Mouse (Mus musculus) G1E (cell line): ENCODE data around the gene Rreb1. TPM values are rescaled to one million over a fixed set of nuclear protein-coding genes. Genes with fewer than 3 reads are reported as not detected.

Experiments used
- ATAC-seq: 2 replicates; pipeline ENCODE4 v1.8.0; 2016; ENCODE audit warnings: mild to moderate bottlenecking; ENCODE audit not compliant: insufficient number of reproducible peaks, poor library complexity, low FRiP score, severe bottlenecking; ENCODE audit errors: extremely low read depth
- DNase-seq: peaks from one replicate; pipeline ENCODE4 v3.0.0; 2012; ENCODE audit warnings: low spot score
- H3K27me3 ChIP-seq: 2 replicates; pipeline ENCODE4 v1.6.1; 2012; ENCODE audit warnings: mild to moderate bottlenecking, low read length, inconsistent platforms; ENCODE audit not compliant: insufficient read depth
- H3K36me3 ChIP-seq: replicated peaks from 2 replicates; pipeline ENCODE3; 2012; ENCODE audit warnings: mild to moderate bottlenecking, inconsistent platforms
- H3K4me1 ChIP-seq: 2 replicates; pipeline ENCODE4 v1.6.1; 2012; ENCODE audit warnings: low read depth, low read length, inconsistent platforms, mixed read lengths; ENCODE audit not compliant: insufficient read depth
- H3K4me3 ChIP-seq: 2 replicates; pipeline ENCODE4 v1.5.1; 2012; ENCODE audit warnings: low read depth, mild to moderate bottlenecking, inconsistent platforms, low read length, moderate library complexity, mixed read lengths
- H3K9me3 ChIP-seq: replicated peaks from 2 replicates; pipeline ENCODE4 v1.6.1; 2012; ENCODE audit warnings: inconsistent platforms
- CTCF ChIP-seq: IDR thresholded peaks from 2 replicates; pipeline ENCODE4 v1.5.1; 2012; ENCODE audit warnings: low read depth, low read length, inconsistent platforms, mixed read lengths
- GATA1 ChIP-seq: IDR thresholded peaks from 2 replicates; pipeline ENCODE4 v1.6.1; 2012; ENCODE audit warnings: borderline replicate concordance, low read length, inconsistent platforms, mixed read lengths
- GATA2 ChIP-seq: IDR thresholded peaks from 2 replicates; pipeline ENCODE4 v1.6.1; 2012; ENCODE audit warnings: low read depth, low read length, inconsistent platforms, borderline replicate concordance
- POLR2AphosphoS5 ChIP-seq: IDR thresholded peaks from 2 replicates; pipeline ENCODE4 v1.6.1; 2012; ENCODE audit warnings: low read depth, low read length, inconsistent platforms; ENCODE audit not compliant: insufficient replicate concordance
- TAL1 ChIP-seq: conservative IDR thresholded peaks from 2 replicates; pipeline ENCODE4 v1.6.1; 2012; ENCODE audit warnings: low read depth, low read length, inconsistent platforms, mixed read lengths
- polyA plus RNA-seq: library from polyadenylated mRNA; stranded (reverse); fragments of >175 nt; gene quantifications from 2 replicates; pipeline ENCODE4 v1.2.3, GENCODE M21; 2012
- total RNA-seq, 2 experiments: library from RNA; stranded (forward) in 1 of 2; stranded (reverse) in 1 of 2; fragments of 200-1000 nt in 1 of 2; fragments of >200 nt in 1 of 2; fragmentation: Nextera tagmentation in 1 of 2; gene quantifications; 2 replicates each; pipeline ENCODE4 v1.2.3; 2014 to 2017

Rreb1 gene
- total and polyA plus RNA-seq, 3 experiments, result 16.8 to 122 (median 87.2) TPM

GRCm38 (mm10) chr13:37904436-37904835 lies 126.2 kb downstream of the Rreb1 start:
- Histone ChIP-seq H3K4me1 (peaks cover 4% of the 10 kb centered on the region; the same call in 1 of the 2 replicates), H3K36me3 (peaks cover 97% of the 10 kb centered on the region), H3K27me3 (no peaks in the 10 kb centered on the region), H3K9me3 (no peaks in the 10 kb centered on the region), H3K4me3 (no peak overlapping the region)
- no peak for ATAC-seq
- no peak for TF ChIP-seq POLR2AphosphoS5
- TF ChIP-seq CTCF, result no peak
- no peak for TF ChIP-seq GATA2
- no peak for TF ChIP-seq GATA1
- no peak for TF ChIP-seq TAL1
- DNase-seq, result no peak

GRCm38 (mm10) chr13:37908061-37908460 lies 129.9 kb downstream of the Rreb1 start:
- TF ChIP-seq GATA2 (no peak), POLR2AphosphoS5 (no peak), CTCF (no peak), GATA1 (no peak), TAL1 (no peak)
- H3K4me3 ChIP-seq, result no peak overlapping the region
- H3K4me1 ChIP-seq, result peaks cover 16% of the 10 kb centered on the region
- H3K9me3 ChIP-seq, result no peaks in the 10 kb centered on the region
- H3K36me3 ChIP-seq, result peaks cover 99% of the 10 kb centered on the region
- DNase-seq (no peak), ATAC-seq (no peak)
- H3K27me3 ChIP-seq, result no peaks in the 10 kb centered on the region

DNA sequence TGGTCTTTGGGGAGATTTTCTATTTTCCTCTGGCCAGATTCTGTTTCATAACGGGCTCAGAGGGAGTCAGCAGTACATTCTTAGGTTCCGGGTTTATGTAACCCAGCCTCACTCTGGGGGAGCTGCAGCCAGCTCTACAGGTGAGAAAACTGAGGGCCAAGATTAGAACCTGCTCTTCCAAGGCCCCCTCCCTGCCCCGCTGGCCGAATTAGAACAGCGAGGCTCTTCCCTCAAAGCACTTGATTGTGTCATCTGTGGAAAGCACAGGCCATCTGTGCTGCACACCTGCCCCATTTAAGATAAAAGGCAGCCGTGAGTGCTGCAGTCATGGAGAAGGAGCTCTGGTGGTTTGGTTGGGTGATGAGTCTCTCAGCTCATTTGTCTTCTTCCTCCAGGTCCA lies 130.3 kb downstream of the Rreb1 start:
- Histone ChIP-seq H3K27me3 (no peaks in the 10 kb centered on the region), H3K36me3 (peaks cover 99% of the 10 kb centered on the region), H3K9me3 (no peaks in the 10 kb centered on the region), H3K4me1 (peaks cover 18% of the 10 kb centered on the region), H3K4me3 (no peak overlapping the region)
- TF ChIP-seq POLR2AphosphoS5 (no peak), CTCF (no peak), GATA2 (no peak)
- ATAC-seq, result no peak
- no peak for DNase-seq

DNA sequence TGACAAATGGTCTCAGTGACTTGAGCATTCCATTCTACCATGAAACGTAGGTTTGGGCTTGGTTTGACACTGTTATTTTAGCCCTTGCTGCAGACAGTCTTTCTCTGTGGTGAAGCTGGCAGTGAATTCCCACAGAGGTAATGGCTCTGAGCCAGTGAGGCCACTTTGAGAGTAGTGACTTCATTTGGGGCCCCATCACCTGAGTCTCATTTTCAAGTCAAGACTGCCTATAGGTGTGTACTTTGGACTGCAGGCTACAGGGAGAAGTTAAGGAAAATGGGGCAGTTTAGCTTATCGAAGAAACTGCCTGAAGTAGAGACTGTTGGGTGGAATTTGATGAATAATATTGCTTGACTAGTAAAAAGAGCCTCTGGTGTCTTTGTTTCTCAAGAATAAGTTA lies 131.0 kb downstream of the Rreb1 start:
- H3K27me3 ChIP-seq, result no peaks in the 10 kb centered on the region
- H3K36me3 ChIP-seq, result peaks cover 99% of the 10 kb centered on the region

DNA sequence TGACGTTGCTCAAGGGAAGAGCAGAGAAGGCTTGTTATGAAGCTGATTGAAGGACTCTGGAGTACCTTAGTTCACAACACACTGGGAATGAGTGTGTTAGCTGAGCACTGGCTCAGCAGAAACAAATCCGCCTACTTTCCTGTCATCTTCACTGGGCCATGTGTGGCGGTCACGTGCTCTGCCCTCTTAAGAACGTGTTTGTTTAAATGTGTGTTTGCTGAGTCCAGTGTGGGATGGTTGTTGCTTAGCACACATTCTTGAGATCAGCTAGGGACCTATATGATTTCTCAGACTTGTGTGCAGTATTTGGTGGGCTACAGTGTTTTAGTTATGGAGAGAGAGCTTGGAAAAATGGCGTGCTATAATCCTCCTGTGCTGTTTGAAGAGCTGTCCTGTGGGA lies 133.8 kb downstream of the Rreb1 start:
- Histone ChIP-seq H3K4me3 (no peak overlapping the region), H3K36me3 (peaks cover 100% of the 10 kb centered on the region), H3K27me3 (no peaks in the 10 kb centered on the region), H3K9me3 (no peaks in the 10 kb centered on the region), H3K4me1 (peaks cover 18% of the 10 kb centered on the region)
- TF ChIP-seq CTCF (no peak), POLR2AphosphoS5 (no peak), GATA2 (no peak), GATA1 (no peak), TAL1 (no peak)
- DNase-seq (no peak), ATAC-seq (no peak)

More for the DNA sequence above, 131.0 kb downstream of the Rreb1 start:
- Histone ChIP-seq H3K4me3 (no peak overlapping the region), H3K9me3 (no peaks in the 10 kb centered on the region), H3K4me1 (peaks cover 18% of the 10 kb centered on the region)
- no peak for TF ChIP-seq GATA1
- TF ChIP-seq TAL1, result no peak
- no peak for TF ChIP-seq CTCF
- no peak for TF ChIP-seq GATA2
- TF ChIP-seq POLR2AphosphoS5, result no peak
- ATAC-seq (no peak), DNase-seq (no peak)

DNA sequence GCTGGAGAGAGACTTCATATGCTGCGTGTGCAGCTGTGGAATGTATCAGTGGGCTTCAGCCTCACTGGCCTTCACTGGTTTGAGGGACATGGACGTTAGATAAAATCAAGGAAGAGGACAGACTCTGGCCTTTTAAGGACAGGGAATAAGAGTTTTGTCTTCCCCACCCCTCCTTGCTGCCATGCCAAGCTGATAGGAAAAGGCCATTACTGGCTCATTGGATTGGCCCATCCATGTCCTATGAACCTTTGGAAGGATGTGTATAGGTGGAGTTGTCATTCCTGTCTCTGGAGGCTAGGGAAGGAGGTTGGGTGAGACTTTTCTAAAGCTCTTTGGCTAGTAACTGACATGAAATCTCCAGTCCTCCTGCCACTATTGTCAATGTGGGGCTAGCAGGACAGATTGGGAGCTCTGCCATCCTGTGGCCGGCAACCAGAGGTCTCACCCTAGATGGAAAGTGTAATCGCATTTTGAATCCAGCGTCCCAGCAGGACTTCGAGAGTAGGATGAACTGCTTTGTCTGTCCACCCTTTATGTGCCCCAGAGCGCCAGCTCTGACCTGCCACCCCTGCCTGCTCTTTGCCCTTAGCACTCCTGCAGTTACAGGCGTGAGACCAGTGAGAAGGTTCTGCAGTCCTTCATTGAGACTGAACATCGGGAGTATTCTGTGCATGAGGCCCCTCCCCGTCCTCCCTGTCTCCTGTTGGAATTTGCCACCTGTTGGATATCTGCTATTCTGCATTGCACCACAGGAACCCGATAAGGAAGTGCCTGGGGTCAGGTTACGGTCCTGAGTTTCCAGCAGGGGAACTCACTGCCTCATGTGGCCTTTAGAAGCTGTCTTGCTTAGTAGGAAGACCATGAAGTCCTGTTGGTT lies 134.6 kb downstream of the Rreb1 start:
- ATAC-seq, result no peak
- Histone ChIP-seq H3K9me3 (no peaks in the 10 kb centered on the region), H3K4me1 (peaks cover 18% of the 10 kb centered on the region), H3K36me3 (peaks cover 100% of the 10 kb centered on the region), H3K27me3 (no peaks in the 10 kb centered on the region), H3K4me3 (no peak overlapping the region)
- no peak for DNase-seq
- no peak for TF ChIP-seq CTCF
- TF ChIP-seq GATA1, result no peak
- no peak for TF ChIP-seq GATA2
- no peak for TF ChIP-seq TAL1
- TF ChIP-seq POLR2AphosphoS5, result no peak

- DNase-seq, result no peak
- no peak for ATAC-seq
- Histone ChIP-seq H3K36me3 (peaks cover 100% of the 10 kb centered on the region), H3K4me1 (peaks cover 14% of the 10 kb centered on the region), H3K4me3 (no peak overlapping the region), H3K27me3 (no peaks in the 10 kb centered on the region), H3K9me3 (no peaks in the 10 kb centered on the region)
- TF ChIP-seq POLR2AphosphoS5, result no peak
- TF ChIP-seq GATA2, result no peak
- TF ChIP-seq TAL1, result no peak
- TF ChIP-seq GATA1, result no peak
- no peak for TF ChIP-seq CTCF
Observed at GRCm38 (mm10) chr13:37913963-37914362, 135.8 kb downstream of the Rreb1 start.
